Mouse (Mus musculus) megakaryocyte-erythroid progenitor cell, adult 5-6 weeks (primary cell): ENCODE results near the gene Cs. TPM values are rescaled to one million over a fixed set of nuclear protein-coding genes. Genes with fewer than 3 reads are reported as not detected.

ENCODE experiments used
- ATAC-seq: replicated peaks from 2 replicates; pipeline ENCODE4 v1.8.0; 2016; ENCODE audit warnings: mild to moderate bottlenecking, inconsistent platforms; ENCODE audit not compliant: severe bottlenecking, poor library complexity, low FRiP score, low TSS enrichment
- total RNA-seq, 2 experiments: library from RNA; stranded (forward) in 1 of 2; stranded (reverse) in 1 of 2; fragments of 200-1000, 215-1000 nt in 1 of 2; fragments of >200 nt in 1 of 2; fragmentation: Nextera tagmentation in 1 of 2; gene quantifications; 2 replicates each; pipeline ENCODE4 v1.2.3; 2014 to 2017

Cs gene
- total RNA-seq, 2 experiments from 2014 or later, result 182 to 251 TPM

GRCm38 (mm10) chr10:128396716-128397264 is 59.3 kb downstream of the Cs start:
- ATAC-seq, result no peak

DNA sequence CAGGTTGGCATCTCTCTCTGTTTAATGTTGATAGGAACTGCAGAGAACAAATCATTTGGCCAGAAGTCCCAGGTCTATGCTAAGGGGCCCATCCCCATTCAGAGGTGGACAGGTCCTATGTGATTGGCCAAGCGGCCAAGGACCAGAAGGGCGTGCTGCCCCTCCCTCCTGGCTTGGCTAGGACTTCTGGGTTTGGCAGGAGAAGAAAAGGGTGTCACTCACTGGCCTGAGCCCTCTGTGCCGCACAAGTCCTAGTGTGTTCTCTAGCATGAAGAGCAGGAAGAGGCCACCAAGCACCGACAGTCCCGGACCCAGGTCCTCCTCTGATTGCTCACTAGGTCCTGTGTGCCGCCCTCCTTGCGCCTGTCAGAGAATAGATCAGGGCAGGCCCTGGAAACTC is 59.9 kb downstream of the Cs start:
- ATAC-seq, result no peak

- no peak for ATAC-seq
Measured at GRCm38 (mm10) chr10:128400338-128400737, 62.8 kb downstream of the Cs start.

DNA sequence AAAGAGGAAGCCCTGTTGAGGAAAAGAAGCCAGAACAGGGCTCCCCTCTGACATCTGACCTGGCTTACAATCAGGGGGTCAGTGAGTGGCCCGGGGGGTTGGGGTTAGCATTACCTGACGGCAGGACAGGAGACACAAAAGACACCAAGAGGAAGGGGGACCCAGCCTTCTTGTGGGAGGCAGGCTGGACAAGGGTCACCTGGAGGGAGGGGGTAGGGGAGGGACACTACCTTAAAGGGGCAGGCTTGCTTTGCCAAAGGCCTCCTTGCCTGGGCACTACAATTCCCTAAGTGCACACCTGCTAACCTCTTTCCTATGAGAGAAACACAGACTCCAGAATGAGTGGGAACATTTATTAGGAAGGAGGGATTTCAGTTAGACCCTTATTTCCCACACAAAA is 63.5 kb downstream of the Cs start, which contains the start of gene Slc39a5:
Gene Slc39a5 (minus strand): TSS at position 174 of the 400 bp plus-strand sequence.
- ATAC-seq, result no peak

- ATAC-seq, result no peak
Measured at GRCm38 (mm10) chr10:128401638-128402037, 64.1 kb downstream of the Cs start.

DNA sequence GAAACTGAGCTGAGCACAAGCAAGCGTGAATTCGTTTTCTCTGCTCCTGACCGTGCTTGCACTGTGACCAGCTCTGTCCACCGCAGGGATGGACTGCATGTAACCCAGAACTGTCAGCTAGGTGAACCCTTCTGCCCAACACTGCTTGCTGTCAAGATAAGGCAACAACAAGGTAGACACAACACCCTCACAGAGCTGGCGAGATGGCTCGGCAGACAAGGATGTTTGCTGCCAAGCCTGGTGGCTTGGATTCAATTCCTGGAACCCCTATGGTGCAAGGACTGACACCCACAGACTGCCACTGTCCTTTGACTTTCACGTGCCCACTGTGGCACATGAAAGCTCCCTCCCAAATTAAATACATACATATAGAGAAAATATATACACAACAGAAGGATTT is 66.4 kb downstream of the Cs start:
- ATAC-seq, result no peak

DNA sequence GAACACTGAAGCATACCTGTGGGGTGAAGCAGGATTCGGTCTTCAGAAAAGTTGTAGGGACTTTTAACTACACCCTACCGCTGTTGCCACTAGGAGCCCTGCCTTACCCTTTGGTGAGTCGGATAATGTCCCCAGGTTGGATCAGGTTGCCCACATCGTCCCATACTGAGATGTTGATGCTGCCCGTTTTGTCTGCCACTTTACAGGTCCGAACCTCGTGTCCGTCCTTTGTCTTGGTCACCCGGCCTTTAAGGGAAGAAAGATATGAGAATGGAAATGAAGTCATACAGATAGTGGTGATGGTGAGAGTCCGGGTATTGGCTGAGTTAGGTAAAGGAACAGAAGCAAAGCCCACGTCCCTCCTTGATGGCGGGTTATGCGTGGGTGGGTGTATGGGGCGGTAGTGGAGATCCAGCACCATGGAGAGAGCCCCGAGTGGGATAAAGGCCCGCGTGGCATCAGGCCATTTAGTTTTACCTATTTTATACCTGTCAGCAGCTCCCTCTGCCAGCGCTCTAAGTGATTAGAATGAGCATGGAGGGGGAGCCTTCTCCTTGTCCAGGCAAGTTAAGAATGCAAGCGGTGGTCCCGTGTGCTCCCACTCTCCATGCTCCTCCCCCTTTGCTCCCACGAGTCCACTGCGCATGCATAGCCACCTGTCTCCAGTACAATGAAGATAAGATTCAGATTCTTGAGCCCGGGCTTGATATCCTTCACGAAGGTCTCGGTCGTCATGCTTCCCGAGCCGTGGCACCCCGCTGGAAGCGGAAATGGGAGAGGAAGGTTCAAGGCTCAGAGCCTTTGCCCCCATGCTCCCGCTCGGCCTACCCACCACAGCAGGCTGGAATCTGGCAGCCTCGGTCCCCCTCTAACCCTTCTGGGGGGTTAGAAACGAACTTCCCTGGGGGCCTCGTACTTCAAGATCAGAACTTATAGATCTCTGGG is 71.3 kb downstream of the Cs start:
- ATAC-seq, result peak; percentile 11; the same call in 1 of the 2 replicates

DNA sequence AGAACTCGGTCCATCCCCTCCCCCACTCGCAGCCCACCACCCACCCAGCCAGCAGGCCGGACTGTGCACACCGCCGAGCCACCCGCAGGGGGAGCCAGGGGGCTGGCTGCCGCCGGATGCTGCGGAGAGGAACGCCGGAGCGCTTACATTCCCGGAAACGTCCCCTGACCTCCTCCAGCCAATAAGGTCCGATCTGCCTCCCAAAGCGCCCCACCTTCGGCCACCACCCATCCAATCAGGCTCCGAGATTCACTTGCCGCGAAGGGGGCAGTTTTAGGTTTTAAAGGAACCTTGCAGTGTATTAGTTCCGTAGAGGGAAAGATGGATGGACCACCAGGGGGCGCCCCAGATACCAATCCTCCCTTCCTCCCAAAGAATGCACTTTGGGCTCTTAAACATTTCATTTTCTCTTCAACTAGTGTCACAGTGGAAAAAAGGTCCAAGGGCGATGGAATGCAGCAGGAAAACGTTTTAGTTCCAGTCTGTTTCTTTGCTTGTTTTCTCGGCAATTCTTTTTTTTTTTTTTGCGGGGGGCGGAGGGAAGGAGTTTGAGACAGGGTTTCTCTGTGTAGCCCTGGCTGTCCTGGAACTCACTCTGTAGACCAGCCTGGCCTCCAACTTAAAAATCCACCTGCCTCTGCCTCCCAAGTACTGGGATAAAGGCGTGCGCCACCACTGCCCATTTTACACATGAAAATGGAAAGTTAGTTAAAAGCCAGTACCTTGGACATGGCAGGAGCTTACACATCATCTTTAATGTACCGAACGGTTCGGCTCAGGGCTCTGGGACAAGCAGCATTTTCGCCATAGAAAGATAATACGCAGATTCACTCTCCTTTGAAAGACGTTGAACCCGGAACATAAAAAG is 72.4 kb downstream of the Cs start:
- ATAC-seq, result peak; percentile 89

GRCm38 (mm10) chr10:128410560-128410845 is 73.0 kb downstream of the Cs start:
- ATAC-seq, result no peak

- peak; percentile 76 for ATAC-seq
Measured at GRCm38 (mm10) chr10:128411211-128412054, 73.9 kb downstream of the Cs start, which contains the start of the genes Nabp2 and Rnf41. Nabp2 (minus strand) TSS chr10:128411492. Rnf41 (plus strand) TSS chr10:128411657.

GRCm38 (mm10) chr10:128412055-128412381 is 74.5 kb downstream of the Cs start:
- no peak for ATAC-seq

Other genes starting within 250 kb of the Cs start
- 43.8 and 44.6 TPM in 2 replicates for gene Baz2a, start 246.2 kb upstream of the Cs start, total RNA-seq (2014; fragmentation: Nextera tagmentation)
- gene Baz2a, start 246.2 kb upstream of the Cs start, total RNA-seq (2017), result 12.4 and 14.3 TPM in 2 replicates
- 25.2 and 31.5 TPM in 2 replicates for gene Rbms2, start 157.4 kb upstream of the Cs start, total RNA-seq (2014; fragmentation: Nextera tagmentation)
- 9.1 and 10.9 TPM in 2 replicates for gene Rbms2, start 157.4 kb upstream of the Cs start, total RNA-seq (2017)
- 8.8 and 15.0 TPM in 2 replicates for gene Gls2, start 143.3 kb upstream of the Cs start, total RNA-seq (2014; fragmentation: Nextera tagmentation)
- 9.1 and 16.7 TPM in 2 replicates for gene Gls2, start 143.3 kb upstream of the Cs start, total RNA-seq (2017)
- gene Spryd4, start 125.9 kb upstream of the Cs start, total RNA-seq (2014; fragmentation: Nextera tagmentation), result 37.3 and 44.4 TPM in 2 replicates
- gene Spryd4, start 125.9 kb upstream of the Cs start, total RNA-seq (2017), result 31.2 and 39.7 TPM in 2 replicates
- 0.74 TPM in 1 of 2 replicates, not detected in the other for gene Mip, start 111.9 kb upstream of the Cs start, total RNA-seq (2014; fragmentation: Nextera tagmentation)
- gene Mip, start 111.9 kb upstream of the Cs start, total RNA-seq (2017), result 1.6 TPM in 1 of 2 replicates, not detected in the other
- 104 and 125 TPM in 2 replicates for gene Timeless, start 105.7 kb upstream of the Cs start, total RNA-seq (2014; fragmentation: Nextera tagmentation)
- gene Timeless, start 105.7 kb upstream of the Cs start, total RNA-seq (2017), result 105 and 128 TPM in 2 replicates
- gene Apon, start 83.6 kb upstream of the Cs start, total RNA-seq (2014; fragmentation: Nextera tagmentation), result 1.3 and 1.7 TPM in 2 replicates
- not detected in 2 replicates for gene Apon, start 83.6 kb upstream of the Cs start, total RNA-seq (2017)
- not detected in 2 replicates for gene Apof, start 69.1 kb upstream of the Cs start, total RNA-seq (2014; fragmentation: Nextera tagmentation)
- gene Apof, start 69.1 kb upstream of the Cs start, total RNA-seq (2017), result not detected in 2 replicates
- 24.3 and 35.7 TPM in 2 replicates for gene Stat2, start 67.2 kb upstream of the Cs start, total RNA-seq (2014; fragmentation: Nextera tagmentation)
- gene Stat2, start 67.2 kb upstream of the Cs start, total RNA-seq (2017), result 8.1 and 9.0 TPM in 2 replicates
- gene Il23a, start 39.0 kb upstream of the Cs start, total RNA-seq (2014; fragmentation: Nextera tagmentation), result not detected in 2 replicates
- not detected in 2 replicates for gene Il23a, start 39.0 kb upstream of the Cs start, total RNA-seq (2017)
- 37.0 and 40.7 TPM in 2 replicates for gene Pan2, start 34.4 kb upstream of the Cs start, total RNA-seq (2014; fragmentation: Nextera tagmentation)
- 14.2 and 18.0 TPM in 2 replicates for gene Pan2, start 34.4 kb upstream of the Cs start, total RNA-seq (2017)
- 62.8 and 95.5 TPM in 2 replicates for gene Cnpy2, start 15.3 kb upstream of the Cs start, total RNA-seq (2014; fragmentation: Nextera tagmentation)
- gene Cnpy2, start 15.3 kb upstream of the Cs start, total RNA-seq (2017), result 86.0 and 87.5 TPM in 2 replicates
- 12.9 and 16.8 TPM in 2 replicates for gene Coq10a, start 31.3 kb downstream of the Cs start, total RNA-seq (2014; fragmentation: Nextera tagmentation)
- 8.8 and 10.9 TPM in 2 replicates for gene Coq10a, start 31.3 kb downstream of the Cs start, total RNA-seq (2017)
- 62.2 and 68.5 TPM in 2 replicates for gene Ankrd52, start 39.4 kb downstream of the Cs start, total RNA-seq (2014; fragmentation: Nextera tagmentation)
- gene Ankrd52, start 39.4 kb downstream of the Cs start, total RNA-seq (2017), result 8.3 and 11.7 TPM in 2 replicates
- not detected in 2 replicates for gene Slc39a5, start 63.5 kb downstream of the Cs start, total RNA-seq (2014; fragmentation: Nextera tagmentation)
- not detected in 2 replicates for gene Slc39a5, start 63.5 kb downstream of the Cs start, total RNA-seq (2017)
- gene Nabp2, start 73.8 kb downstream of the Cs start, total RNA-seq (2014; fragmentation: Nextera tagmentation), result 63.0 and 130 TPM in 2 replicates
- gene Nabp2, start 73.8 kb downstream of the Cs start, total RNA-seq (2017), result 54.4 and 98.8 TPM in 2 replicates
- gene Rnf41, start 73.9 kb downstream of the Cs start, total RNA-seq (2014; fragmentation: Nextera tagmentation), result 20.9 and 21.6 TPM in 2 replicates
- gene Rnf41, start 73.9 kb downstream of the Cs start, total RNA-seq (2017), result 8.8 and 12.9 TPM in 2 replicates
- gene Smarcc2, start 121.5 kb downstream of the Cs start, total RNA-seq (2014; fragmentation: Nextera tagmentation), result 98.5 and 119 TPM in 2 replicates
- gene Smarcc2, start 121.5 kb downstream of the Cs start, total RNA-seq (2017), result 62.9 and 73.3 TPM in 2 replicates
- gene Myl6, start 156.4 kb downstream of the Cs start, total RNA-seq (2014; fragmentation: Nextera tagmentation), result 655 and 828 TPM in 2 replicates
- gene Myl6, start 156.4 kb downstream of the Cs start, total RNA-seq (2017), result 663 and 819 TPM in 2 replicates
- 3.7 and 6.3 TPM in 2 replicates for gene Myl6b, start 161.0 kb downstream of the Cs start, total RNA-seq (2014; fragmentation: Nextera tagmentation)
- 0.56 TPM in 1 of 2 replicates, not detected in the other for gene Myl6b, start 161.0 kb downstream of the Cs start, total RNA-seq (2017)
- 49.7 and 53.8 TPM in 2 replicates for gene Esyt1, start 188.1 kb downstream of the Cs start, total RNA-seq (2014; fragmentation: Nextera tagmentation)
- 59.2 and 66.2 TPM in 2 replicates for gene Esyt1, start 188.1 kb downstream of the Cs start, total RNA-seq (2017)
- 5.6 and 6.7 TPM in 2 replicates for gene Zc3h10, start 210.0 kb downstream of the Cs start, total RNA-seq (2014; fragmentation: Nextera tagmentation)
- gene Zc3h10, start 210.0 kb downstream of the Cs start, total RNA-seq (2017), result 8.3 and 10.2 TPM in 2 replicates
- 7,210 and 7,602 TPM in 2 replicates for gene Rpl41, start 211.6 kb downstream of the Cs start, total RNA-seq (2014; fragmentation: Nextera tagmentation)
- gene Rpl41, start 211.6 kb downstream of the Cs start, total RNA-seq (2017), result 3,211 and 3,934 TPM in 2 replicates
- gene Pa2g4, start 228.3 kb downstream of the Cs start, total RNA-seq (2014; fragmentation: Nextera tagmentation), result 419 and 446 TPM in 2 replicates
- 426 and 489 TPM in 2 replicates for gene Pa2g4, start 228.3 kb downstream of the Cs start, total RNA-seq (2017)